Mouse (Mus musculus) gastrocnemius, postnatal 36 days (tissue): ENCODE measurements around the gene Tmem116. TPM values are rescaled to one million over a fixed set of nuclear protein-coding genes. Genes with fewer than 3 reads are reported as not detected.

Source experiments
- DNase-seq, 2 experiments: peaks; one replicate each; pipeline ENCODE4 v3.0.0; 2022
- intact Hi-C: fragments of 180-260 bp; cut with DNase I; formaldehyde crosslinking; loops from one replicate; pipeline ENCODE4 v1.15.1; 2025
- long read RNA-seq, 2 experiments: library from polyadenylated mRNA; stranded (forward); transcript quantifications; one replicate each; pipeline ENCODE4 v2.0.0; 2021
- total RNA-seq, 2 experiments: library from RNA; stranded (reverse); gene quantifications; 2 replicates each; pipeline ENCODE4 v1.2.3; 2021

The Tmem116 gene
- total RNA-seq = 1 to 10 TPM; 5.0 to 6.3 TPM
- long read RNA-seq, experiment 1, partial matches to known transcripts = 1 of 6 reads
- long read RNA-seq, experiment 1, other reads (novel, unspliced or antisense) = 5 of 6 reads
- long read RNA-seq, experiment 2, partial matches to known transcripts = 1 of 10 reads
- long read RNA-seq, experiment 2, other reads (novel, unspliced or antisense) = 9 of 10 reads

GRCm38 (mm10) chr5:121451644-121452025 lies at the start of gene Tmem116:
Tmem116 (plus strand) TSS chr5:121451893.
- intact Hi-C loops = no loop called here
- DNase-seq = no peak

- intact Hi-C loops = no loop called here
- no peak for DNase-seq
These were observed 43.8 kb upstream of the Tmem116 start for GRCm38 (mm10) chr5:121407856-121408255.

- no peak for DNase-seq
- intact Hi-C loops = no loop called here
These were observed 40.7 kb upstream of the Tmem116 start for GRCm38 (mm10) chr5:121410975-121411374.

GRCm38 (mm10) chr5:121420721-121421120 lies 31.0 kb upstream of the Tmem116 start:
- intact Hi-C loops = no loop called here
- no peak for DNase-seq

- DNase-seq = no peak
- intact Hi-C loops = no loop called here
These were observed 28.9 kb upstream of the Tmem116 start for GRCm38 (mm10) chr5:121422787-121423186.

GRCm38 (mm10) chr5:121423297-121423696 lies 28.4 kb upstream of the Tmem116 start:
- intact Hi-C loops = no loop called here
- no peak for DNase-seq

GRCm38 (mm10) chr5:121428954-121429353 lies 22.7 kb upstream of the Tmem116 start:
- no peak for DNase-seq
- intact Hi-C loops = no loop called here

- intact Hi-C loops = no loop called here
- no peak for DNase-seq
These were observed 13.6 kb upstream of the Tmem116 start for GRCm38 (mm10) chr5:121438131-121438530.

GRCm38 (mm10) chr5:121438756-121439155 lies 12.9 kb upstream of the Tmem116 start:
- no peak for DNase-seq
- intact Hi-C loops = no loop called here

- intact Hi-C loops = loop anchor here (5.0 kb wide), 1 partner anchor 34 kb away; no protein-coding TSS in a partner anchor
- no peak for DNase-seq
These were observed 8.1 kb upstream of the Tmem116 start for GRCm38 (mm10) chr5:121443548-121443947.

- intact Hi-C loops = loop anchor here (5.0 kb wide), 1 partner anchor 32 kb away; no protein-coding TSS in a partner anchor
These were observed 6.8 kb upstream of the Tmem116 start for GRCm38 (mm10) chr5:121444870-121445269.

GRCm38 (mm10) chr5:121448450-121448849 lies 3.2 kb upstream of the Tmem116 start:
- no peak for DNase-seq
- intact Hi-C loops = no loop called here

More at GRCm38 (mm10) chr5:121444870-121445269, 6.8 kb upstream of the Tmem116 start:
- no peak for DNase-seq

GRCm38 (mm10) chr5:121449976-121450375 lies 1.7 kb upstream of the Tmem116 start:
- intact Hi-C loops = no loop called here
- no peak for DNase-seq

- no peak for DNase-seq
- intact Hi-C loops = no loop called here
These were observed 1.2 kb upstream of the Tmem116 start for GRCm38 (mm10) chr5:121450476-121450875.

GRCm38 (mm10) chr5:121451203-121451602 lies 490 bp upstream of the Tmem116 start:
- intact Hi-C loops = no loop called here
- DNase-seq = no peak

GRCm38 (mm10) chr5:121452026-121452869 lies 555 bp downstream of the Tmem116 start, which contains the start of gene Erp29:
Erp29 (minus strand) TSS chr5:121452506.
- intact Hi-C loops = no loop called here
- DNase-seq = peak; percentile 98

GRCm38 (mm10) chr5:121452906-121453305 lies 1.2 kb downstream of the Tmem116 start:
- intact Hi-C loops = no loop called here

GRCm38 (mm10) chr5:121453743-121454502 lies 2.2 kb downstream of the Tmem116 start:
- DNase-seq = no peak
- intact Hi-C loops = no loop called here

More at GRCm38 (mm10) chr5:121452906-121453305, 1.2 kb downstream of the Tmem116 start:
- peak in 1 of 2 experiments; percentile 50 for DNase-seq

GRCm38 (mm10) chr5:121454503-121454782 lies 2.8 kb downstream of the Tmem116 start:
- intact Hi-C loops = no loop called here
- no peak for DNase-seq

- DNase-seq = no peak
- intact Hi-C loops = no loop called here
These were observed 4.0 kb downstream of the Tmem116 start for GRCm38 (mm10) chr5:121455510-121456265.
